Mouse (Mus musculus) thymus, postnatal 0 days (tissue): ENCODE measurements at regions not wholly inside any gene's neighbourhood (a gene's known extent, or its start where the extent isn't known, plus 50 kb on each side); places are given as distances from the start of the nearest gene placed in this dataset.
A peak's percentile ranks its signal among the peaks of the same experiment; 100 is the strongest.

Experiments used
- DNase-seq: peaks from one replicate; pipeline ENCODE4 v3.0.0-alpha.2; 2015; ENCODE audit warnings: low spot score

GRCm38 (mm10) chr4:134990651-134991050 lies 60.0 kb downstream of the Syf2 start:
- DNase-seq: no peak

DNA sequence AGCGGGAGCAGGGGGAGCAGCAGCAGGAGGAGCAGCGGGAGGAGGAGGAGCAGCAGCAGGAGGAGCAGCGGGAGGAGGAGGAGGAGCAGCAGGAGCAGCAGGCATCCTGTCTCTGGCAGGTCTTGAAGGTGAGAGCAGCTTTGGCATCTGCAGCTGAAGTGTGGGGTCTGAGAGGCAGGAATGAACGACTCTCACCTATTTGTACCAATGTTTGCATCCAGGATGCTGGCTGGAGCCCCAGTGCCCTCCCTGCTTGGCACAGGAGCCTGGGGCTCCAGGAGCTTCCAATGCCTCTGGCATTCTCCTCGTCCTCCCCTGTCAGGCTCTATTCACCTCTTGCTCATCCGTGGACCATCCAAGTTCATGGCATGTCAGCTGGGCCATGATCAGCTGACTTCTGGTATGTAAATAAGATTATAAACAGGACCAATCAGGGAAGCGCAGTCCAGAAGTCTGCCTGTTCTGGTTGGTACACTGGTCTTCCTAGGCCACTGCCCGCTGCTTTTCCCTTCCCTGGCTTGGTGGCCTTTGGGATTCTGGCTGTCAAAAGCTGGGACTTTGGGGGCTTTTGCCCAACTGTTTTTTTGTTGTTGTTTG lies 62.9 kb downstream of the Syf2 start:
- no peak for DNase-seq

DNA sequence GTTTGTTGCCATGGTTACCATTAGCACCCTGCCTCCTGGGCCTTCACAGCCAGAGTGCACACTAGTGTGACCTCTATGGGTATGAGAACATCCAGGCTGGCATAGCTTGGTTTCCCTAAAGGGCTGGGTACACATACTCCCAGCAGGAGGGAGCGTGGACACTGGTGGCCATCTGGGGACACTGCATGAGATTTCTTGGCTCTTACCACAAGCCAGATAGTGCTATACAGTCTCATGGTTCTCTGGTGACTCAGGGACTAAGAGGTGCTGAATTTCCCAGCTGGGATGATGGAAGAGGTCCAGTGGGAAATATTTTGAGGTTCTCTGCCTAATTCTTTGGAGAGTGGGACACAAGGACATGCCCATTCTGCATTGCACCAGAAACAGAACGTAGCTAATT lies 63.5 kb downstream of the Syf2 start:
- no peak for DNase-seq

GRCm38 (mm10) chr4:134994648-134995047 lies 64.0 kb downstream of the Syf2 start:
- DNase-seq: no peak

DNA sequence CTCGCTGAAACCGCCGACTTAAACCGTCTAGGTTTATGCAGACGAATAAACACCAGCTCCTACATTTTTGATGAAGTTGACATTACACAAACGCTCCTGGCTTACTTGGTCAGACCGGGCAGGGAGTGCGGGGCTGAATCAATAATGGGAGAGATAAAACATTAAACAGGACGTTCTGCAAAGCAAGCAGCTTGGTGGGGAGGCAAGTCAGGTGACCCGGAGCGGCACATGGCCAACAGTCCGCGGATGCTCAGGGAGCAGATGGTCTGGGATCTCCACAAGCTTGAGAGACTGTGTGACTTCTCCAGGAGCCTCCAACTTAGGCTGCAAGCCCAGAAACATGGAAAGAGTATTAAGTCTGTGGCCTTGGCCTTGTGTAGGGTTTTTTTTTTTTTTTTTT lies 64.4 kb downstream of the Syf2 start:
- DNase-seq: no peak

- no peak for DNase-seq
Observed at GRCm38 (mm10) chr4:134996121-134996520, 65.4 kb downstream of the Syf2 start.

- peak; percentile 53 for DNase-seq
Observed at GRCm38 (mm10) chr4:134997461-134998434, 67.0 kb downstream of the Syf2 start.

DNA sequence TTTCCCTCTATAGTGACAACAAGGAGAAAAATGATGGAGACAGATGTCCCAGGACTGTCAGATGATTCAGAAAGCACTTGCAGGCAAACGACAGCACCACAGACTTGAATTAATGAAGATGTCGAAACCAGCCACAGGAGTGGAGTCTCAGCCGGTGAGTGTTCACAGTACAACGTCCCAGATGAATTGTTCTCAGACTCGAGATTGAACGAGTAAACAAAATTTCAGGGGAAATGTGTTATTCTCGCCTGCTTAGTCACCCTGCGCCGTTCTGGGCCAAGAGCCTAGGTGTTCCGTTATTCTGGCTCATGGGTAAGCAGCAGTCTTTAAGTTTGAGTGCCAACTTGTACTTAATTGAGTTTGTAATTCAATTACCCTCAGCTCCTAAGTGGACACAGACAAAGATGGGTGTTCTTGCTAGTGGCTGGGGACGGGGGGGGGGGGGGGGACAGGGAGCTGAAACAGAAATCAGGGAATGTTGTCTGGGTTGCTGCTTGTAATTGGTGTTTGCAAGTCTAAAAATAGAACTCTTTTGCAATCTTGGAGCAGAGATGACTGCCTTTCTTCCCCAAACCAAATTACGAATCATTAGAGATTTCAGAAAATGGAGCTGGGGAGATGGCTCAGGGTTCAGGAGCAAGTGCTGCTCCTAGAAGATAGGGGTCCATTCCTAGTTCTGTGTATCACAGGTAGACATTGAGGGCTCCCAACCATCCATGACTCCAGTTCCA lies 68.4 kb downstream of the Syf2 start:
- DNase-seq: no peak

DNA sequence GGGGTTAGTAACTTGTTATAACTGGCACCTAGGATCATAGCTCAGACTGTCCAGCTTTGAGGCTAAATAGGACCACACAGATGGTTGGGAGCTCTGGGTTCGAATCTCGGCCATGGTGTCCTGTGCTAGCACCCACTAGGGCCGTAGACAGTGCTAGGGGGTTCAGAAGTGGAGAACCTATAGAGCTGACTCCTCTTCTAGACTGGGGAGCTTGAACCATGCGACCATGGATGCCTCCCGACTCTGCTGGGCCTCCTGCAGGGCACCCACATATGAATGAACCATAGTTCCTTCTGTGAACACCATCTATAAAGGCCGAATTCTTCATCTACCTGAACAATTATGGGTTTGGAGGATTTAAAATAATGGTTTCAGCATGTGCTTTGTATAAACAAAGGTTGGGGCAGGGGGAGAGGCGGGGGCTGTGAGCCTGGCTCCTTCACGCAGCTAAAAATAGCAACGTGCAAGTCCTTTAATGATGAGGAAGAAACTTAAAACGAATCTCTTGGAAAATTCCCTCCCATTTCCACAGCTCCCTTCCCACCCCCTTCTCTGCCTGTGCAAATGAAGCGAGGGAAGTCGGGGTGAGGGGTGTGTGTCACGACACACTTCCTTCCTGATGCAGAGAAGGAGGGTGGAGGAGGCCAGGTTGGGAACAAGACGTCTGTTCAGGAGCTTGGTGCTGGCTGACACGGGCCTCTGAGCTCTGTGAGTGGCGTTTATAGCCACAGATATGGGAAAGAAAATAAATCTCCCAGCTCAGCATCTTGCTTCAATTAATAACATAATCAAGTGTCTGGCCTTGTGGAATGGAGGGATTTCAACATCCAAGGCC lies 71.6 kb downstream of the Syf2 start:
- no peak for DNase-seq

GRCm38 (mm10) chr4:135011365-135011764 lies 80.7 kb downstream of the Syf2 start:
- no peak for DNase-seq

DNA sequence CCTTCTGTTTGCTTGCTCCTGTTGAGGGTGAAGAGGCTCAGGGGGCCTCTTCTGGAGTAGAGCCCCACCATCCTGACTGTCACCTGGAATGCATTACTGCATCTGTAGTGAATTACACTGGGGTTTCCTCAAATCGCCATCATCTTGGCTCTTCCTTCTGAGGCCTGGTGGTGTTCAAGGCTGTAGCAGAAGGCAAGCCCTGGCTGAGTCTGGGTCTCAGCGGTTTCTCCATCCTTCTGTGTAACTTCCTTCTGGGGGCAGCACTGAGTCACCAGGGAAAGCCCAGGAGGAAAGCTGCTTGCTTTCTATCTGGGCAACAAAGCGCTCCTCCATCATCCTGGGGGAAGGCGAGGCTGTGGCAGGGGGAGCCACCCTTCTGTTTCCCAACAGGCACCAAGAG lies 82.2 kb downstream of the Syf2 start:
- no peak for DNase-seq

DNA sequence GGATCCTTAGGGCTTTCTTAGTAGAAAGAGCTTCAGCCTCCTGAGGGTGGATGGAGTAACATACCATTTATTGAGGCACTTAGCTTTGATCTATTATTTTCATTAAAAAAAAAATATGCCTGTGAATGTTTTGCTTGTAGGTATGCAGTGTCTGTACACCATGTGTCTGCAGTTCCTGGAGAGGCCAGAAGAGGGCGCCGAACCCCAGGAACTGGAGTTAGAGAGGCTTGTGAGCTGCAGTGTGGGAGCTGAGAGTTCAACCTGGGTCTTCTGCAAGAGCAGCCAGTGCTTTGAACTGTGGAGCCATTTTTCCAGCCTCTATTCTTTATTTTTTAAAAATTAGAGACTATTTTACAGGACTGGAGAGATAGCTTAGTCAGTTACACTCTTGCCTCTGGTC lies 83.2 kb downstream of the Syf2 start:
- DNase-seq: peak; percentile 17

DNA sequence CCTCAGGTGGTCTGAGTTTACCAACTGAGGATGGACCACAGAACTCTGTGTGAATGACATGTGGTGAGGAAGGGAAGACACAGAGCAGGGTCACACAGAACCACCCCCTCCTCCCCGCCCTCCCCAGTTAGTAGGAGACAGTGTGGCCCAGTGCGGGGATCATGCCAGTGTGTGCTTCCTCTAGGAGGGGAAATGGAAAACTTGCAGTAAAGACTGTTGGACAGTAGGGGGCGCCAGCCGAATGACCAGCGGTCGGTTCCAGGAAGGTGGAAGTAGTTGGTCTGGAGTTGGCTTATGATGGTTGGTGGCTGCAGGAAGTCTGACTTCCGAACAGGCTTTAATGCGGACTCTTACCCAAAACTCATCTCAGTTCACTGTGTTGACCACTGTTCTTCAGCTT lies 87.3 kb downstream of the Syf2 start:
- peak; percentile 51 for DNase-seq

- DNase-seq: no peak
Observed at GRCm38 (mm10) chr4:135019120-135019519, 88.4 kb downstream of the Syf2 start.

- no peak for DNase-seq
Observed at GRCm38 (mm10) chr4:135020262-135020991, 89.7 kb downstream of the Syf2 start.

GRCm38 (mm10) chr4:135023200-135023599 lies 92.5 kb downstream of the Syf2 start:
- DNase-seq: no peak

DNA sequence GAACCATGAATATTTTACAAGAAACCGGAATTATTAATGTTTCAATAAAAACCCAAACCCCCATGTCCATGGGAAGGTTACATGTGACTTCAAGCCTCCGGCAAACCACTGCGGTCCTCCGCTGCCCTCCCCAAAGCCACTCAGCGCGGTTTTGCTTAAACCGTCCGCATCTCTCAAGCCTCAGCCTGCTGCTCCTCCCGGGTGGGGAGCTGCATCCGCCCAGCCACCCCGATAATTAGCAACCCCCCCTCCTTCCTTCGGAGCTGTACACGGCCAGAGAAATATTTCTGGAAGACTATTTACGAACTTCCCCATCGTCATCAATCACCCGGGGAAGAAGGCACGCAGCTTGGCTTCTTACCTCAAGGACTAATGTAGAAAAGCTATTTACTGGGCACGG lies 94.7 kb upstream of the Runx3 start:
- no peak for DNase-seq

DNA sequence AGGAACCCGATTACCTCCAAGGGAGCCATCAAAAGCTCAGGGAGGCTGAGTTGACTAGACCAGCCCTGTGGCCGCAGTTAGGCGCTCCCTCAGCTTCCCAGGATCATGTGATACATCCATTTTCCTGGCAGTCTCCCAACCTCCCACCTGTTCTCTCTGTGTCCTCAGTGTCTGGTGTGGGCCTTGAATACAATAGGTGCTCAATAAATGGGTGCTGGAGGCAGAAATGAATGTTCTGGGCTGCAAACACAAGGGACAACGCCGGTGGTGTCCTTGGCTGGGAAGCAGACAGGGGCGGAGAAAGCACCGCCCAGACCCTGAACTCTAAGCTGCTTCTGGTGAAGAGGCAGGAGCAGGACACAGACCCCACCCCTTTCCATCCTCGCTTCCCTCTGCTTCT lies 93.3 kb upstream of the Runx3 start:
- no peak for DNase-seq

DNA sequence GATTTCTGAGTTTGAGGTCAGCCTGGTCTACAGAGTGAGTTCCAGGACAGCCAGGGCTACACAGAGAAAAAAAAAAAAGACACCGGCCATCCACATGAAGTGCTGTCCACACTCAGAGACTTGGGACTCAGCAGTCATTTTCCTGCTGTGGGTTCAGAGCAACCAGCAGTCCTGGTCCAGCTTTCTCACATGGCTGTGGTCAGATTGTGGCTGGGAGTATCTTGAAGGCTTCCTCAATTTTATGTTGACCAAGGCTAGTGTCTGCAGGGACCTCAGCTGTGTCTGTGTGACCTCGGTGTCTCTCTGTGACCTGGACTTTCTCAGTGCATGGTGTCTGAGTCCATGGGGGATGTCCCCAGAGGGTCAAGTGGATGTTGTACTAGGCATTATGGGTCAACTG lies 90.7 kb upstream of the Runx3 start:
- DNase-seq: no peak

GRCm38 (mm10) chr4:135032461-135032860 lies 88.0 kb upstream of the Runx3 start:
- DNase-seq: no peak

- no peak for DNase-seq
Observed at GRCm38 (mm10) chr4:135033302-135033701, 87.2 kb upstream of the Runx3 start.
